In the genomic region with DNA sequence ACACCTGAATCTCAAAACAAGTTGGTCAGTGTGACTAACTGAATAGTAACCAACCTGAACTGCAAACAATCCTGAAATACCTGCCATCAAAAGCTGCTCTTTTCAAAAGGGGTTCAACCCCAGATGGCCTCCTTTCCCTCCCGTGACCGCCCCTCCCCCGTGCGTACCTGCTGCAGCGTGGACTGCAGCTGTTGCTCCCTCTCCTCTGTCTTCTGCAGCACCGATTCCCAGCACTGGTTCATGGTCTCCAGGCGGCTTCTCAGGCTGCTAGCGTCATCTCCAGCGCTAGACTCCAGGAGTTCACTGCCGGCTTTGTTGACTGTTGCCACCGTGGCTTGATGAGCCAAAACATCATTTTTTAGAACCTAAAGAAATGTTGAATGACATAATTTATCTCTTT, we compare ENCODE assay signal across 33 mouse cellular contexts. TPM values are rescaled to one million over a fixed set of nuclear protein-coding genes. Genes with fewer than 3 reads are reported as not detected.
"Had no signal": no experiment of that assay in that cellular context is flagged by ENCODE, and none has a peak within 500 bp of the region (broad histone marks: within the 10 kb centered on the region; RNA-seq: fewer than 3 reads in every experiment).

No protein-coding gene starts in this region.

- H3K27me3 ChIP-seq: heart, embryonic 12.5 days; hindbrain, embryonic 13.5 days; intestine, embryonic 15.5 days; limb, embryonic 12.5 days; liver, embryonic 13.5 days had no signal

- H3K9me3 ChIP-seq: heart, embryonic 10.5 days; heart, embryonic 12.5 days; hindbrain, embryonic 10.5 days; hindbrain, embryonic 13.5 days; intestine, embryonic 15.5 days; limb, embryonic 10.5 days; limb, embryonic 12.5 days; liver, embryonic 13.5 days had no signal

- H3K4me2 ChIP-seq: heart, embryonic 12.5 days; hindbrain, embryonic 13.5 days; intestine, embryonic 15.5 days; limb, embryonic 12.5 days; liver, embryonic 11.5 days; liver, embryonic 13.5 days had no signal

- DNase-seq: forebrain, postnatal 0 days; gastrocnemius, adult 2 months; gastrocnemius, postnatal 10 days; gastrocnemius, postnatal 25 days; heart, postnatal 10 days; heart, postnatal 4 days; kidney, adult 18-20 months; kidney, adult 8-10 months; kidney, postnatal 4 days; layer of hippocampus, adult 9-11 months; liver; liver, embryonic 13.5 days had no signal

- H3K4me3 ChIP-seq: gastrocnemius, adult 2 months; heart, embryonic 10.5 days; heart, embryonic 12.5 days; hindbrain, embryonic 10.5 days; hindbrain, embryonic 13.5 days; intestine, embryonic 15.5 days; left cerebral cortex, adult 2 months; limb, embryonic 10.5 days; limb, embryonic 12.5 days; liver, embryonic 13.5 days had no signal

- H3K27ac ChIP-seq: gastrocnemius, adult 2 months; heart, embryonic 10.5 days; hindbrain, embryonic 10.5 days; hindbrain, embryonic 13.5 days; intestine, embryonic 15.5 days; left cerebral cortex, adult 2 months; limb, embryonic 10.5 days; limb, embryonic 12.5 days; liver, embryonic 13.5 days had no signal

- H3K9ac ChIP-seq: forebrain, postnatal 0 days; heart, embryonic 12.5 days; hindbrain, embryonic 13.5 days; intestine, embryonic 15.5 days; limb, embryonic 12.5 days; liver, embryonic 13.5 days had no signal

- H3K4me1 ChIP-seq: heart, embryonic 10.5 days; heart, embryonic 12.5 days; hindbrain, embryonic 10.5 days; hindbrain, embryonic 13.5 days; intestine, embryonic 15.5 days; limb, embryonic 10.5 days; limb, embryonic 12.5 days; liver, embryonic 13.5 days had no signal

- ATAC-seq: forebrain, postnatal 0 days; hindbrain, embryonic 16.5 days; inflammation-experienced regulatory T-cells, adult 6 months; intestine, embryonic 15.5 days had no signal

RNA-seq across cellular contexts. Expression of a gene that starts 38.5 kb away (rescaled TPM):
- total RNA-seq: gastrocnemius, postnatal 4 days; granulocyte monocyte progenitor cell, adult 5-6 weeks; heart, adult 8-10 months had no signal
- polyA plus RNA-seq: heart, embryonic 14.5 days; inflammation-experienced regulatory T-cells, adult 6 months had no signal

RNA-seq across cellular contexts. Expression of a gene that starts 58.2 kb away (rescaled TPM):
- total RNA-seq: gastrocnemius, postnatal 4 days; granulocyte monocyte progenitor cell, adult 5-6 weeks; heart, adult 8-10 months; heart, postnatal 10 days; heart, postnatal 25 days; heart, postnatal 4 days; layer of hippocampus, postnatal 25 days; left cerebral cortex, adult 2 months; left cerebral cortex, postnatal 14 days; left cerebral cortex, postnatal 36 days had no signal
- polyA plus RNA-seq: heart, embryonic 10.5 days; heart, embryonic 12.5 days; heart, embryonic 14.5 days; heart, embryonic 16.5 days; hindbrain, embryonic 10.5 days; hindbrain, embryonic 13.5 days; inflammation-experienced regulatory T-cells, adult 6 months; intestine, embryonic 15.5 days; kidney, embryonic 14.5 days; limb, embryonic 10.5 days; limb, embryonic 12.5 days had no signal
